ENCODE assay signal across 15 mouse cellular contexts in the genomic region with DNA sequence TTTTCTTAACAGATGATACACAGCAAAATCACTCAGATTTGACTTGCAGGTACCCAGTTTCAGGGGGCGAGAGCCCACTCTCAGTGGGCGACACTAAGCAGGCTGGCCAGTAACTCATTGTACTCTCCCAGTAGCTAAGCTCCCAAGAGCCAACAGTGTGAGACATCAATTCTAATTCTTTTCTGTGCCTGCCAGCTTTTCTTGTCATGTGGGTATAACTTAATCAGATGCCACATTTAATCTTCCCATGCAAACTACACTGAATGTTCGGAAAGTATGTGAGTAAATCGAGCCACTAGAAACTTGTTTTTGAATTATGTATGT.
DNase-seq lines count a peak whose midpoint lies in the region; ATAC-seq lines count a peak whose summit lies in the region.
"Had no signal": no experiment of that assay in that cellular context is flagged by ENCODE, and none has a peak within 500 bp of the region (broad histone marks: within the 10 kb centered on the region; RNA-seq: fewer than 3 reads in every experiment).

No protein-coding gene starts in this region.

- H3K9me3 ChIP-seq in forebrain, embryonic 14.5 days (replicated peaks; ENCODE audit: control insufficient read depth, low read length), result no peaks in the 10 kb centered on the region; the same call in 1 of the 2 replicates
- peaks cover 6% of the 10 kb centered on the region; the same call in 1 of the 2 replicates for H3K9me3 ChIP-seq in hindbrain, embryonic 10.5 days
- peaks cover 17% of the 10 kb centered on the region for H3K9me3 ChIP-seq in midbrain, embryonic 10.5 days (replicated peaks)
- peaks cover 12% of the 10 kb centered on the region for H3K9me3 ChIP-seq in neural tube, embryonic 13.5 days
- H3K9me3 ChIP-seq: limb, embryonic 10.5 days had no signal

- WGBS in forebrain, embryonic 14.5 days, result 35% methylated on average over 4 of the region's 4 CpGs
- WGBS in hindbrain, embryonic 10.5 days, result 85% methylated on average over 4 of the region's 4 CpGs
- WGBS in midbrain, embryonic 10.5 days, result 57% methylated on average over 4 of the region's 4 CpGs
- WGBS in neural tube, embryonic 13.5 days, result 44% methylated on average over 4 of the region's 4 CpGs

- no peaks in the 10 kb centered on the region for H3K36me3 ChIP-seq in forebrain, embryonic 14.5 days (ENCODE audit: control insufficient read depth, insufficient read depth, low read length)
- no peaks in the 10 kb centered on the region for H3K36me3 ChIP-seq in hindbrain, embryonic 10.5 days
- H3K36me3 ChIP-seq in midbrain, embryonic 10.5 days, result no peaks in the 10 kb centered on the region
- H3K36me3 ChIP-seq in neural tube, embryonic 13.5 days, result no peaks in the 10 kb centered on the region
- H3K36me3 ChIP-seq: heart, embryonic 10.5 days; limb, embryonic 10.5 days had no signal

- H3K4me3 ChIP-seq in forebrain, embryonic 14.5 days (ENCODE audit: low read depth, low read length), result no peak overlapping the region
- H3K4me3 ChIP-seq in hindbrain, embryonic 10.5 days, result no peak overlapping the region
- H3K4me3 ChIP-seq in midbrain, embryonic 10.5 days, result no peak overlapping the region
- H3K4me3 ChIP-seq in neural tube, embryonic 13.5 days, result no peak overlapping the region
- H3K4me3 ChIP-seq: heart, embryonic 10.5 days; limb, embryonic 10.5 days had no signal

- no peak overlapping the region for H3K4me2 ChIP-seq in forebrain, embryonic 14.5 days (ENCODE audit: low read length)
- H3K4me2 ChIP-seq in neural tube, embryonic 13.5 days, result no peak overlapping the region
- H3K4me2 ChIP-seq: liver, embryonic 11.5 days; lung, embryonic 14.5 days had no signal

- peak overlapping the region; percentile 55; the same call in 1 of the 2 replicates for H3K27ac ChIP-seq in forebrain, embryonic 14.5 days (ENCODE audit: low read depth, low read length)
- peak overlapping the region; percentile 64; the same call in 1 of the 2 replicates for H3K27ac ChIP-seq in hindbrain, embryonic 10.5 days
- peak overlapping the region; percentile 81 for H3K27ac ChIP-seq in midbrain, embryonic 10.5 days (replicated peaks)
- H3K27ac ChIP-seq in neural tube, embryonic 13.5 days (replicated peaks), result peak overlapping the region; percentile 78
- H3K27ac ChIP-seq: heart, embryonic 10.5 days; limb, embryonic 10.5 days; macrophage had no signal

- peak; percentile 56 for DNase-seq in forebrain, embryonic 14.5 days (ENCODE audit: low spot score)
- no peak for DNase-seq in hindbrain, embryonic 10.5 days (ENCODE audit: low spot score)
- DNase-seq in midbrain, embryonic 10.5 days (ENCODE audit: low spot score), result no peak
- DNase-seq in thymus, postnatal 4 days, result no peak
- no peak for DNase-seq in spleen, postnatal 4 days (ENCODE audit: low spot score in 2 of 2)
- no peak for DNase-seq in left cerebral cortex, adult 8-10 months (ENCODE audit: low spot score in 2 of 2)
- DNase-seq: cerebellum, adult 11 months; lung, embryonic 14.5 days; right cerebral cortex, adult 18-20 months had no signal

- H3K4me1 ChIP-seq in forebrain, embryonic 14.5 days (ENCODE audit: control insufficient read depth, insufficient read depth, low read length), result peaks cover 26% of the 10 kb centered on the region
- H3K4me1 ChIP-seq in hindbrain, embryonic 10.5 days (replicated peaks), result peaks cover 15% of the 10 kb centered on the region
- peaks cover 44% of the 10 kb centered on the region for H3K4me1 ChIP-seq in midbrain, embryonic 10.5 days
- H3K4me1 ChIP-seq in neural tube, embryonic 13.5 days (replicated peaks), result peaks cover 36% of the 10 kb centered on the region

- H3K9ac ChIP-seq in forebrain, embryonic 14.5 days (ENCODE audit: low read length), result no peak overlapping the region
- H3K9ac ChIP-seq in neural tube, embryonic 13.5 days, result no peak overlapping the region
- H3K9ac ChIP-seq: lung, embryonic 14.5 days had no signal

- no peaks in the 10 kb centered on the region for H3K27me3 ChIP-seq in forebrain, embryonic 14.5 days (replicated peaks; ENCODE audit: control insufficient read depth, insufficient read depth, low read length)
- H3K27me3 ChIP-seq in hindbrain, embryonic 10.5 days (ENCODE audit: insufficient read depth, poor library complexity, severe bottlenecking), result no peaks in the 10 kb centered on the region
- H3K27me3 ChIP-seq in midbrain, embryonic 10.5 days (ENCODE audit: low read depth, poor library complexity, severe bottlenecking), result no peaks in the 10 kb centered on the region
- H3K27me3 ChIP-seq in neural tube, embryonic 13.5 days, result no peaks in the 10 kb centered on the region

- peak; percentile 71 for ATAC-seq in forebrain, embryonic 14.5 days
- peak; percentile 62; the same call in 1 of the 2 replicates for ATAC-seq in neural tube, embryonic 13.5 days (ENCODE audit: low read depth)
- ATAC-seq: inflammation-experienced regulatory T-cells, adult 6 months had no signal
